Mouse (Mus musculus): ENCODE data around the gene Rcl1. TPM values are rescaled to one million over a fixed set of nuclear protein-coding genes. Genes with fewer than 3 reads are reported as not detected.

The Rcl1 gene
- polyA plus RNA-seq, 1 experiment, result 17.6 TPM

DNA sequence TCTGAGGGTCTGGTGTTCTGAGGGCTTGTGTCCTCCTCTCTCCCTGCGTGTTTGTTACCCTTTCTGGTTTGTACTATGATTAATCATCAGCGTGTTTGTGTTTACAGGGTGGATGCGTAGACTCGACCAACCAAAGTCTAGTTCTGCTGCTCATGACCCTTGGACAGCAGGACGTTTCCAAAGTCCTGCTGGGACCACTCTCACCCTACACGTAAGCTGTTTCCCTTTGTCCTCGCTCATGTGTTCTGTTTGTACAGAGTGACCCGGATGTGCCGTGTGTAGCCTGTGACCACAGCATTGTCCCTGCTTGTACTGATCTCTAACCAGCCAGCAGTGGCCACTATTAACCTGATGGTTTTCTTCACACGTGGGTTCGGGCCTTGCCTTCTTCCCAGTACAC is 33.1 kb downstream of the Rcl1 start:
- no peak for TF ChIP-seq CTCF (IDR thresholded peaks at IDR 0.05; ENCODE audit: borderline replicate concordance, extremely low read depth, insufficient read depth, insufficient read length)
- TF ChIP-seq POLR2A (IDR thresholded peaks at IDR 0.05; ENCODE audit: borderline replicate concordance, extremely low read depth, insufficient read depth, insufficient read length, poor library complexity, severe bottlenecking), result no peak
- no peak for DNase-seq (ENCODE audit: low read depth)

DNA sequence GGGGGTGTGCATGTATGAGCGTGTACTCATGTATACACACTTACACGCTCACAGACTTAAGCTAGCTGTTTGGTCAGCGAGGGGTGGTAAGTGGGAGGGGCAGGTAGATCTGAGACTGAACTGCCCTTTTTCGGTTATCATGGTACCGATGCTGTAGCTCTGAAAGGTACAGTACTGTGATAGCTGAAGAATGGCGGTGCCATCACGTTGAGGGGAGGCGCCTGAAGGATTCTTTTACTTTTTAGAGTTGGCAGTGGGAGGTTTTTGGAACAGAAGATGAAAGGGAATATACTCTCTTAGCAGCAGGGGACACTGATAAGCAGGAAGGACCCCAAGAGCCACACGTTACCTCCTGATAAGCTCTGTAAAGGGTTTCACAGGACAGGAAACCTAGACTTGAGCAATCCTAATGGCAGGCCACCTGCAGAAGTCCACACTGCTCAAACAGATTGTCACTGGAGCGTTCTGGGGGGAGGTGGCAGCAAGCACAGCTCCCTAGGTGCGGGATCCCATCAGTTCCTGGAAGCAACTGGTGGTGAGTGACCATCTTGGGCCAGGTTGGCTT is 34.1 kb downstream of the Rcl1 start:
- DNase-seq (ENCODE audit: low read depth), result no peak
- TF ChIP-seq POLR2A (IDR thresholded peaks at IDR 0.05; ENCODE audit: borderline replicate concordance, extremely low read depth, insufficient read depth, insufficient read length, poor library complexity, severe bottlenecking) (no peak), CTCF (IDR thresholded peaks at IDR 0.05; ENCODE audit: borderline replicate concordance, extremely low read depth, insufficient read depth, insufficient read length) (no peak)

DNA sequence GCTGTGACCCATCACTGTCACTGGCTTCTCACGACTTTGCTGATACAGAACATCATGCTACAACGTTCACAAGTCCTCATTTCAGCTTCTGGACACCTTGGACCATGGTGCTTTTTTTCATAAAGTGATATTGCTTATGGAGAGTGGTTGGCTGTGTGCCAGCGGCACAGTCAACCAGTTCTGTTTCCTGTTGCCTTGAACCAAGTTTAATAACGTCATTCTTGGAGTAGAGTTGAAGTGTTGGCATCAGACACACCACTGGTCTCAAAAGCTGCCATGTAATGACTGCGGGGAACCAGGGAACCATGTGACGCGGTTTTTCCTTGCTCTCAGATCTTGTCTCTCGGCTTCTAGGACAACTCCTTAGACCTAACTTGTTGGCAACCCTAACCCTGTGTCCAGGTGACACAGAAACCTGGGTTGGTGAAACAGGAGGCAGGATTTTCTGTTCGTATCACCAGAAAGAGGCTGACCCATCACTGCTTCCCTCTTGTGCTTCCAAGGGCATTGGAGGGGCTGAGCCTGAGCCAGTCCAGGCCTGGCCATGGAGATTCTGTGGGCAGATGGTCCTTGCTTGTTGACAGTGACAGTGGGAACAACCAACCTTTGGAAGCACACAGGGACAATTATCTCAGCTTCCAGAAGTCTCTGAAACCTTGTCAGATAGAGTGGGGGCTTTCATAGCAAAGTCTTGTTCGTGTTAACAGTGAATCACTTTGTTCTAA is 37.5 kb downstream of the Rcl1 start:
- DNase-seq (ENCODE audit: low read depth), result no peak
- TF ChIP-seq POLR2A (IDR thresholded peaks at IDR 0.05; ENCODE audit: borderline replicate concordance, extremely low read depth, insufficient read depth, insufficient read length, poor library complexity, severe bottlenecking) (no peak), CTCF (IDR thresholded peaks at IDR 0.05; ENCODE audit: borderline replicate concordance, extremely low read depth, insufficient read depth, insufficient read length) (no peak)

DNA sequence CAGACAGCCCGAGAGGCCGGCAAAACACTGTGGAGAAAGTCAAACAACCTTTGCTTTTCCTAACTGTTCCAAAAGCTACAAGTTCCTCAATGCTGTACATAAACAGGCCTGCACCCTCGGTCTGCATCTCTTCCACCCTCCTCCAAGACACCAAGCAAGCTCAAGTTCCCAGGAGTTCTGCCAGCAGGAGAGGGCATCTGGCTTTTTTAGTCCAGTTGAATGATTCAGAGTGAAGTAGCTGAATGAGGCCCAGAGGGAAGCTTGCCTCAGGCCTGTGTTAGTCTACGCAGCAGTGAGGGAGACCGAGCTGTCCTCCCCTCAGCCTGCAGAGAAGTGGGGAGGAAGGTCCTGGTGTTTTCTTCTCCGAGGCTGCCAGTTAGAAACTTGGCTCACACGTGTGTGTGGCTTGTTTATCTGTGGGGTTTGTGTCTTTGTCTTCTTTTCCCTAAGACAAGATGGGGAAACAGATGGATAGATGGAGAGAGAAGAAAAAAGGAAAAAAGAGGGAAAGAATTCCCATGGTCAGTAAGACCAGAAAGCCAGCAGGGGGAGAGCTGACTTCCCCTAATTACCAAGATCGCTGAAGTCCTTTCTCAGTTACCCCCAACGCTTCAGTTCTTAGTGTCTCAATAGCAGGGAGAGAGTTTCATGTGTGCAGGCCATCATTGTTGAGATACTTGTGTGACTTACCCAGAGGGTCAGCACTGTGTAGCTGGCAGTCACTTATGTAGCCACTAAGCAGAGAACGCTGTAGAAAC is 38.7 kb downstream of the Rcl1 start:
- TF ChIP-seq CTCF (IDR thresholded peaks at IDR 0.05; ENCODE audit: borderline replicate concordance, extremely low read depth, insufficient read depth, insufficient read length) (peak; percentile 30; the same call in 1 of the 2 replicates), POLR2A (IDR thresholded peaks at IDR 0.05; ENCODE audit: borderline replicate concordance, extremely low read depth, insufficient read depth, insufficient read length, poor library complexity, severe bottlenecking) (no peak)
- DNase-seq (ENCODE audit: low read depth), result peak; percentile 23

DNA sequence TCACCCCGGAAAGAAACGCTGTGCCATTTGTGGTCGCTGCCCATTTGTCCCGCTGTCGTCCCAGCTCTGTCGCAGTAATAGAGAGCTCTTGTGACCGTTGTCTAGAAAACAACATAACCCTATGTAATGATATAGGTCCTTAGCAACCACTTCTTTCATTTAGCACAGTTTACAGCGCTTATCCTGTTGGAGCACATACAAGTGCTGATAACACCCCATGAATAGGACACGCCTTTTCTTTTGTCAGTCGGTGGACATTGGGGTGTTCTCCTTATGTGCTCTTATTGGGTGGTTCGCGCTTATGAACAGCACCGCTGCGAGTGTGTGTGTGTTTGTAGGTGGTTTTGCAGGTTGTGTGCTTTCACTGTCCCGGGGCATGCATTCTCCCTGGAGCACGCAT is 39.8 kb downstream of the Rcl1 start:
- TF ChIP-seq CTCF (IDR thresholded peaks at IDR 0.05; ENCODE audit: borderline replicate concordance, extremely low read depth, insufficient read depth, insufficient read length) (no peak), POLR2A (IDR thresholded peaks at IDR 0.05; ENCODE audit: borderline replicate concordance, extremely low read depth, insufficient read depth, insufficient read length, poor library complexity, severe bottlenecking) (no peak)
- DNase-seq (ENCODE audit: low read depth), result no peak

DNA sequence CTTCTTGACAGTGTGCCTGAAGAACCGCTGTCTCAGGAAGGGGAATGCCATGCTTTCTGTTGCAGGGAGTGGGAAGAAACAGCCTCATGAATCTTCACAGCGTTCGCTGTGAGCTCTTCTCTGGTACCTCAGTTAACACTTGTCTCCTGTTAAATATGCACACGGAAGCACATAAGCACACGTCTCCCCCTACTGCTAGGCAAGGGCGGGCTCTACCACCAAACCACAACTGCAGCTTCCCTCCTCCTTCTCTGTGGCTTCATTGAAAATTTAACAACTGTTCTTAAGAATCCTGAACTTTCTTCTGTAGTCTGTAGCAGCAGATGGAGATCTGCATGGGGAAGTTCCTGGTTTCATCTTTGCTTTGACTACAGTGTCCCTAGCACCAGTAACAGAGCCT is 41.1 kb downstream of the Rcl1 start:
- DNase-seq (ENCODE audit: low read depth), result no peak

DNA sequence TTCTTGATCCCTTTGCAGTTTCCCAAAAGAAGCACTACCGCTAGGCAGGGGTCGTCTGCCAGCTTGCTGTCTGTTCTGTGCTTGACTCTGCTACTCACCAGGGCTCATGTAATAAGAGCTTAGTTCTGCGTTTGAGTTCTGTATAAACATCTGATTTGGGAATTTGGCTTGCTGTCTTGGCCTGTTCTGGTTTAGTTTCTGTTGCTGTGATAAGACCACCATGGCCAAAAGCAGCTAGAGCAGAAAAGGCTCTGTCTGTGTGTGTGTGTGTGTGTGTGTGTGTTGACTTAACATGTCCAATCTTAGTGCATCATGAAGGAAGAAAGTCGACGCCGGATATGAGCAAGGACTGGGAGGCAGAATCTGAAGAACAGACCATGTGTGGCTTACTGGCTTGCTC is 44.2 kb downstream of the Rcl1 start:
- DNase-seq (ENCODE audit: low read depth), result no peak
- no peak for TF ChIP-seq POLR2A (IDR thresholded peaks at IDR 0.05; ENCODE audit: borderline replicate concordance, extremely low read depth, insufficient read depth, insufficient read length, poor library complexity, severe bottlenecking)
- TF ChIP-seq CTCF (IDR thresholded peaks at IDR 0.05; ENCODE audit: borderline replicate concordance, extremely low read depth, insufficient read depth, insufficient read length), result no peak

More for the DNA sequence above, 41.1 kb downstream of the Rcl1 start:
- TF ChIP-seq POLR2A (IDR thresholded peaks at IDR 0.05; ENCODE audit: borderline replicate concordance, extremely low read depth, insufficient read depth, insufficient read length, poor library complexity, severe bottlenecking), result no peak

DNA sequence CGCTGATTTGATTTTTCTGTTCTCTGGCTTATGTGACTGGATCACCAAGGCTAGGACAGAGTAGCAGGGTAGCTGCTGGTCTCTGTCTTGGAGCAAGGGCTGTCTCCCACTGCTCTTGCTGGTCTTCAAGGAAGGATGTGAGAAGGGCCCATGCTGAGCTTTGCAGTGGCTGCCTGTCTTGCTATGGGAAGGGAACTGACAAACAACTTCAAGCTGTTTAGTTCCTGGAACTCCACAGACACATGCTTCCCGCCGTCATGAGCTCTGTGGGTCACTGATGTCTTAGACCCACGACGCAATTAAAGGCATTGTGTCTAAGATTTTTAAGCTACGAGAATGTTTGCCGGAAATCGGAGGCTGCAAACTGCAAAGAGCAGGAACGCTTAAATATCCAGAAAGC is 45.6 kb downstream of the Rcl1 start:
- DNase-seq (ENCODE audit: low read depth), result peak; percentile 2

DNA sequence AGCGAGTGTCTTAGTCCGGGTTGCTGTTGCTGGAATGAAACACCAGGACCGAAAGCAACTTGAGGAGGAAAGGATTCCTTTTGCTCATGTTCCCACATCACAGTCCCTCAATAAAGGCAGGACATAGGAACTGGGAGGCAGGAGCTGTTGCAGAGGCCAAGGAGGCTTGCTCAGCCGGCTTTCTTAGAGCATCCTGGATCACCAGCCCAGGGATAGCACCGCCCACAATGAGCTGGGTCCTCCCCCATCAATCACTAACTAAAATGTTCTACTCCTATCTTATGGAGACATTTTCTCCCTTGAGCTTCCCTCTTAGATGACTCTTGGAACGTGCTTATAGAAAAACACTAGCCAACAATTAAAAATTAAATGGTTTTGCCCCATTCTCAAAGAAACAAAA is 48.4 kb downstream of the Rcl1 start:
- DNase-seq (ENCODE audit: low read depth), result no peak
- TF ChIP-seq CTCF (IDR thresholded peaks at IDR 0.05; ENCODE audit: borderline replicate concordance, extremely low read depth, insufficient read depth, insufficient read length) (no peak), POLR2A (IDR thresholded peaks at IDR 0.05; ENCODE audit: borderline replicate concordance, extremely low read depth, insufficient read depth, insufficient read length, poor library complexity, severe bottlenecking) (no peak)

More for the DNA sequence above, 45.6 kb downstream of the Rcl1 start:
- no peak for TF ChIP-seq CTCF (IDR thresholded peaks at IDR 0.05; ENCODE audit: borderline replicate concordance, extremely low read depth, insufficient read depth, insufficient read length)
- no peak for TF ChIP-seq POLR2A (IDR thresholded peaks at IDR 0.05; ENCODE audit: borderline replicate concordance, extremely low read depth, insufficient read depth, insufficient read length, poor library complexity, severe bottlenecking)

DNA sequence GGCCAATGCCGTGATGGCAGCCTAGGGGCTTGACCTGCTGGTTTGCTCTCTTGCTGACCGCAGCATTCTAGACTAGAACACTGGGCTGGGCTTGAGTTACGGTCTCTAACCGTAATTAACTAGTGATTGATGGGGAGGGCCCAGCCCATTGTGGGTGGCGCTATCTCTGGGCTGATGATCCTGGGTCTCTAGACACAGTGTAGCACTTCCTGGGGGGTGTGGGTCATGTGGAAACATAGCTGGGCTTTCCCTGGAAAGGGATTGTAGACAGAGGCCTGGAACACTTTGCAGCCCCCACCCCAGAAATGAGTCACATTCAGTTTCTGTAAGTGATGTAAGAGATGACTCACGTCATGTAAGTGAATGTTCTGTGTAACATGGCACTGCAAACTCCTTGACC is 48.9 kb downstream of the Rcl1 start:
- no peak for DNase-seq (ENCODE audit: low read depth)
- TF ChIP-seq POLR2A (IDR thresholded peaks at IDR 0.05; ENCODE audit: borderline replicate concordance, extremely low read depth, insufficient read depth, insufficient read length, poor library complexity, severe bottlenecking) (no peak), CTCF (IDR thresholded peaks at IDR 0.05; ENCODE audit: borderline replicate concordance, extremely low read depth, insufficient read depth, insufficient read length) (no peak)

DNA sequence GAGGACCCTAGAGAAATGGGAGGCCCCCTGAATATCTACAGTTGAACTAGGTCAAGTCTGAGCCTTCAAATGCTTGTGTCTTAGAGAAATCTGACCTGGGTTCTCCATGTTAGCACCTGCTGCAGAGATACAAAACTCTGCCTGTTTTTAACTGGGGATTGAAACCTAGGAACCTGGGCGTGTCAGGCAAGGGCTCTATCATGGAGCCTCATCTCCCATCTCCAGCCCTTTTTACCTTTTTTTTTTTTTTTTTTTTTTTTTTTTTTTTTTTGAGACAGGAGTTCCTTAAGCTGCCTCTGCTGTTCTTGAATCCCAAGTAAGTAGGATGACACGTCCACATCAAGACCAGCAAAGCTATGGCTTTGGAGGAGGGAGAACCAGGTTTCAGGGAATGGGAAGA is 50.3 kb downstream of the Rcl1 start:
- no peak for DNase-seq (ENCODE audit: low read depth)
- TF ChIP-seq CTCF (IDR thresholded peaks at IDR 0.05; ENCODE audit: borderline replicate concordance, extremely low read depth, insufficient read depth, insufficient read length) (no peak), POLR2A (IDR thresholded peaks at IDR 0.05; ENCODE audit: borderline replicate concordance, extremely low read depth, insufficient read depth, insufficient read length, poor library complexity, severe bottlenecking) (no peak)

Data from brain, embryonic 14.5 days (tissue).